Mouse (Mus musculus) kidney, postnatal 4 days (tissue): ENCODE data around the gene Numb.

Experiments
- DNase-seq, 2 experiments: peaks; one replicate each; pipeline ENCODE4 v3.0.0; 2021; ENCODE audit warnings: mixed read lengths in 2 of 2

Numb gene

GRCm38 (mm10) chr12:83781204-83781603 is 140.5 kb downstream of the Numb start:
- DNase-seq = no peak

DNA sequence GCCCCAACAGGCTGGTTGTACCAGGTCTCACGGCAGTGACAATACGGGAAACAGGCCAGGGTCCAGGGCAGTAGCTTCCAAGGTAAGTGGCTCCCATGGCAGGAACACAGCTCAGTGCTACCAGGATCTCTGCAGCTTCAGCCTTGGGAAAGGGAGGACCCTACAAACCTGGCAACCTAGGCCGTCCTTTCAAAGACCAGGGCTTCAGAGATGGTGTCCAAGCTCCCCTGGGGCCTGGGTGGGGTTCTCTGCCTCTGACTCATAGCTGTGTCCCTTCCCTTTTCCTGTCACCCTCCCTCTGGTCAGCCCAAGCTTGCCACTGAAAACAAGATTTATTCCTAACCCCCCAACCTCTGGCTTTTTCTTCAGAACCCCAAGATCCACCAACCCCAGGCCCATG is 141.6 kb downstream of the Numb start:
- no peak for DNase-seq

- DNase-seq = no peak
These were observed 145.0 kb downstream of the Numb start for GRCm38 (mm10) chr12:83776766-83777165.

DNA sequence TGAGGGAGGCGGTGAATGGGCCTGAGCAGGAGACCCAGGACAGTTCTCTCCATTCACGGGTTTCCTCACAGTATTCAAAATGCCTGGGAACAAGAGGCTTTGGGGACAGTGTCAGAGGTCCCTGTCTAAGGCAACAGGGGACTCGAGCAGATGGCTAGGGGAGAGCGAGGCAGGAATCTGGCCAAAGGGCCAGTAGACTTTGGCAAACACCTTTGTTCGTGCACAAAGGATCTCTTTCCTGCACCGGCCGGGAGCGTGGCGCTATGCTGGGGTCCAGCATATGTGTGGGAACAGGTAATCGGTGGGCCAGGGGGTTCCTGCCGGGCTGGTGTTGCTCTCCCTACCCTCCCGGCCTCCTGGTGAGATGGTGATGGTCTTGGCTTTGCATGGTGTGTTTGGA is 146.1 kb downstream of the Numb start:
- DNase-seq = no peak

DNA sequence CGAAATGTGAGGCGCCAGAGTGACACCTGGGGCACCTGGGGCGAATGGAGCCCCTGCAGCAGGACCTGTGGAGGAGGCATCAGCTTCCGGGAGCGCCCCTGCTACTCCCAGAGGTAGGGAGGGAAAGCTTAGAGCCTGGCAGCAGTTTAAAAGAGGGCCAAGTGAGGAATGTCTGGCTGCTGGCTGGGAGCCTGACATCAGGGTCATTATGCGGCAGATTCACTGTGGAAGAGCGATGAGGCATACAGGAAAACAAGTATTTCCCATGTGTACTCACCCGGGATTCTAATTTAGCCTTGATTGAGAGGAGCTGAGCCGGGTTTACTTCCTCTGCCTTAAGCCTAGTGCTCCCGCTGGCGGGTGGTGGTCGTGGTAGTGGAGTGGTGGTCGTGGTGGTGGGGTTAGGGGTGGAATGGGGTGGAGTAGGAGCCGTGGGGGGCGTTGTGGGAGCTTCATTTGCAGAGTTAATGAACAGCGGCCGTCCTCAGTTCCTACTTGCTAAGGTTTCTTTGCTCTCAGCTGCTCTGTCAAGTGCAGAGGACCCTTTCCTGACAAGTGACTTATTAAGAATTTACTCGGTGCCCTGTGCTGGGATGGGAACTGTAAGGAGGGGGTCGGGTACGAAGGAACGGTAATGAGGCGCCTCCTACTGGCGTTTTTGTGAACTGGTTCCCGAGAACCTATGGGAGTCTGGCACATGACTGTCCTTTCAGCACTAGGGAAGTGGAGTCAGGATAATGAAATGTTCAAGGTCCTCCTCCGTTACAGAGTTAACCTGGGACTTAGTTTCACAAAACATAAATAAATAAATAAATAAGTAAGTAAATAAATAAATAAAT is 151.1 kb downstream of the Numb start:
- DNase-seq = peak; percentile 91 to 92

GRCm38 (mm10) chr12:83768235-83768899 is 153.4 kb downstream of the Numb start:
- DNase-seq = peak; percentile 50 to 67

GRCm38 (mm10) chr12:83767833-83768232 is 153.9 kb downstream of the Numb start:
- peak in 1 of 2 experiments; percentile 37 for DNase-seq

- no peak for DNase-seq
These were observed 155.7 kb downstream of the Numb start for GRCm38 (mm10) chr12:83765965-83766603.

- no peak for DNase-seq
These were observed 157.2 kb downstream of the Numb start for GRCm38 (mm10) chr12:83764519-83764918.

- DNase-seq = no peak
These were observed 157.7 kb downstream of the Numb start for GRCm38 (mm10) chr12:83764044-83764365.

GRCm38 (mm10) chr12:83763311-83764043 is 158.3 kb downstream of the Numb start, which contains the start of gene Papln:
Gene Papln (plus strand): TSS chr12:83763634.
- peak; percentile 66 to 82 for DNase-seq

- peak; percentile 31 to 62 for DNase-seq
These were observed 159.0 kb downstream of the Numb start for GRCm38 (mm10) chr12:83762706-83763105.

DNA sequence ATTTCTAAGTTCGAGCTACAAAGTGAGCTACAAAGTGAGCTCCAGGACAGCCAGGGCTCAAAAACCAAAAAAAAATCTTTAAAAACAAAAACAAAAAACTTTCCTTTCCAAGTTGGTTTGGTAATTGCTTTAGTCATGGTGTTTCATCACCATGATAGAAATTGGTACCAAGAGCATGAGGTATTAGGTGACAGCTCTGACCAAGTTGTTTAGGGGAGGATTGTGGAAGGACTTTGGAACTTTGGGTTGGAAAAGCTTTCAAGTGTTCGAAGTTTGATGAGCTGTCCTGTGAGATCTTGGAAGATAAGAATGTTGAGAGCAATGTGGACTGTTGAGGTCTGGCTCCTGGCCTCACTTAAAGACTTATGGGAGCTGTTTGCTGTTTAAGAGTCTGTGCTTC is 161.5 kb downstream of the Numb start:
- DNase-seq = no peak

DNA sequence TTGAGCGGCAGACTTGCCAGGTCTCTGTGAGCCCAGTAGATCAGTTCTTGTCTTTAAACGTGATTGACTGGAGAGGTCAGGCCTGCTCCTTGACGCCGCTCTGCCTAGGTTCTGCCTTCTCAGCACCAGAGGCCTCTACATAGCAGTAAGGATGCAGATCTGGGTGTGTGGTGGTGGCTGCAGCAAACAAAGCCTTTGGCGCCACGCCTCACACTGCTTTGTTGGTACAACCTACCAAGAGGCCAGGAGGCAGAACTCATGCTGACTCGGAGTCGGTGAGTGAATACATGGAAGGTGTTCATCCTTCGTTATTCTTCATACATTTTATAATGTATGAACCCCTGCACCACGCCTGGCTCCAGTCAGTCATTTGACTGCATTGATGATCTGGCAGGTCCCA is 163.0 kb downstream of the Numb start:
- DNase-seq = no peak

DNA sequence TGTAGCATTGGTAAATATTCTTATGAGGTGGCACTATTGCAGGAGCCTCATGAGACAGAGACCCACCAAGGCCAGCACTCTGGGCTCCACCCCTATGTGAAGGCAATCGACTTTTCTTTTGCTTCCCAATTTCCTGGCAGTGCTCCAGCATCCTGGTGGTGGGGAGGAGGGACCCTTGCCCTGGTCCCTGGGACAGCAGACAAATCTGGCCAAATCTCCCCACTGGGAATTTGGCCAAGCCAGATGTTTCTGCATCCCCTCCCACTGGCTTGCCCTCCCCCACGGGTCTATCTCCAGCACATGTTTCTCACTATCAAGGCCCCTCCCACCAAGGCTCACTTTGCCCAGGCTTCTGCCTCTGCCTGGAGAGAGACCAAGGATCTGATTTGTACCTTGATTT is 169.2 kb downstream of the Numb start:
- DNase-seq = peak; percentile 44 to 55

- no peak for DNase-seq
These were observed 172.5 kb downstream of the Numb start for GRCm38 (mm10) chr12:83749186-83749585.
